Mouse (Mus musculus): ENCODE results near the gene Nrn1l. TPM values are rescaled to one million over a fixed set of nuclear protein-coding genes. Genes with fewer than 3 reads are reported as not detected.

Nrn1l gene
- polyA plus RNA-seq, 1 experiment from 2014 or later: not detected

- Histone ChIP-seq H3K9ac (ENCODE audit: low read depth, low read length) (peak within 1 kb of the TSS; percentile 100), H3K27ac (ENCODE audit: low read depth, low read length) (peak within 1 kb of the TSS; percentile 82), H3K4me3 (ENCODE audit: low read depth, low read length) (peak within 1 kb of the TSS; percentile 79), H3K9me3 (replicated peaks; ENCODE audit: control insufficient read depth, low read length) (no peaks in the 10 kb centered on the region), H3K4me1 (ENCODE audit: control insufficient read depth, insufficient read depth, low read length) (peaks cover 5% of the 10 kb centered on the region), H3K36me3 (ENCODE audit: control insufficient read depth, insufficient read depth, low read length) (no peaks in the 10 kb centered on the region), H3K27me3 (ENCODE audit: control insufficient read depth, insufficient read depth, low read length) (no peaks in the 10 kb centered on the region), H3K4me2 (peak within 1 kb of the TSS; percentile 92)
- peak; percentile 88 for ATAC-seq (replicated peaks; ENCODE audit: insufficient number of reproducible peaks, low FRiP score, low TSS enrichment)
- WGBS (ENCODE audit: insufficient replicate concordance): under 1% methylated on average over 68 of the region's 68 CpGs
These were observed 7.0 kb downstream of the Nrn1l start, which contains the start of gene Pskh1 for GRCm38 (mm10) chr8:105900180-105900940. Gene Pskh1, plus strand, starts transcription at chr8:105900441.

GRCm38 (mm10) chr8:105900941-105901616 is 7.7 kb downstream of the Nrn1l start:
- H3K27ac ChIP-seq (ENCODE audit: low read depth, low read length): peak overlapping the region; percentile 82
- peak overlapping the region; percentile 79 for H3K4me3 ChIP-seq (ENCODE audit: low read depth, low read length)
- H3K9me3 ChIP-seq (replicated peaks; ENCODE audit: control insufficient read depth, low read length): no peaks in the 10 kb centered on the region
- H3K4me2 ChIP-seq: peak overlapping the region; percentile 92
- no peak for ATAC-seq (replicated peaks; ENCODE audit: insufficient number of reproducible peaks, low FRiP score, low TSS enrichment)
- no peaks in the 10 kb centered on the region for H3K27me3 ChIP-seq (ENCODE audit: control insufficient read depth, insufficient read depth, low read length)
- H3K9ac ChIP-seq (ENCODE audit: low read depth, low read length): peak overlapping the region; percentile 100
- 29% methylated on average over 16 of the region's 16 CpGs for WGBS (ENCODE audit: insufficient replicate concordance)
- H3K36me3 ChIP-seq (ENCODE audit: control insufficient read depth, insufficient read depth, low read length): no peaks in the 10 kb centered on the region
- peaks cover 5% of the 10 kb centered on the region for H3K4me1 ChIP-seq (ENCODE audit: control insufficient read depth, insufficient read depth, low read length)

- 73% methylated on average over 3 of the region's 3 CpGs for WGBS (ENCODE audit: insufficient replicate concordance)
- Histone ChIP-seq H3K36me3 (ENCODE audit: control insufficient read depth, insufficient read depth, low read length) (peaks cover 3% of the 10 kb centered on the region; the same call in 1 of the 2 replicates), H3K4me3 (ENCODE audit: low read depth, low read length) (no peak overlapping the region), H3K4me1 (ENCODE audit: control insufficient read depth, insufficient read depth, low read length) (0 out of 2 replicates have a peak, but pooled peaks cover 4% of the 10 kb centered on the region), H3K27me3 (ENCODE audit: control insufficient read depth, insufficient read depth, low read length) (no peaks in the 10 kb centered on the region), H3K27ac (ENCODE audit: low read depth, low read length) (no peak overlapping the region), H3K9ac (ENCODE audit: low read depth, low read length) (no peak overlapping the region), H3K4me2 (no peak overlapping the region), H3K9me3 (replicated peaks; ENCODE audit: control insufficient read depth, low read length) (no peaks in the 10 kb centered on the region)
- ATAC-seq (replicated peaks; ENCODE audit: insufficient number of reproducible peaks, low FRiP score, low TSS enrichment): no peak
These were observed 26.0 kb downstream of the Nrn1l start for GRCm38 (mm10) chr8:105919390-105919789.

- no peak for ATAC-seq (replicated peaks; ENCODE audit: insufficient number of reproducible peaks, low FRiP score, low TSS enrichment)
- Histone ChIP-seq H3K9me3 (replicated peaks; ENCODE audit: control insufficient read depth, low read length) (no peaks in the 10 kb centered on the region), H3K36me3 (ENCODE audit: control insufficient read depth, insufficient read depth, low read length) (peaks cover 4% of the 10 kb centered on the region; the same call in 1 of the 2 replicates), H3K27me3 (ENCODE audit: control insufficient read depth, insufficient read depth, low read length) (no peaks in the 10 kb centered on the region), H3K27ac (ENCODE audit: low read depth, low read length) (no peak overlapping the region), H3K4me1 (ENCODE audit: control insufficient read depth, insufficient read depth, low read length) (0 out of 2 replicates have a peak, but pooled peaks cover 4% of the 10 kb centered on the region), H3K4me2 (no peak overlapping the region), H3K4me3 (ENCODE audit: low read depth, low read length) (no peak overlapping the region), H3K9ac (ENCODE audit: low read depth, low read length) (no peak overlapping the region)
- 68% methylated on average over 3 of the region's 3 CpGs for WGBS (ENCODE audit: insufficient replicate concordance)
These were observed 31.8 kb downstream of the Nrn1l start for GRCm38 (mm10) chr8:105925123-105925522.

GRCm38 (mm10) chr8:105930602-105931001 is 37.2 kb downstream of the Nrn1l start:
- Histone ChIP-seq H3K27ac (ENCODE audit: low read depth, low read length) (no peak overlapping the region), H3K4me1 (ENCODE audit: control insufficient read depth, insufficient read depth, low read length) (no peaks in the 10 kb centered on the region)
- no peak for ATAC-seq (replicated peaks; ENCODE audit: insufficient number of reproducible peaks, low FRiP score, low TSS enrichment)

GRCm38 (mm10) chr8:105931271-105931670 is 37.9 kb downstream of the Nrn1l start:
- no peaks in the 10 kb centered on the region for H3K27me3 ChIP-seq (ENCODE audit: control insufficient read depth, insufficient read depth, low read length)
- H3K36me3 ChIP-seq (ENCODE audit: control insufficient read depth, insufficient read depth, low read length): peaks cover 4% of the 10 kb centered on the region; the same call in 1 of the 2 replicates
- no peak for ATAC-seq (replicated peaks; ENCODE audit: insufficient number of reproducible peaks, low FRiP score, low TSS enrichment)
- no peak overlapping the region for H3K4me3 ChIP-seq (ENCODE audit: low read depth, low read length)
- no peak overlapping the region for H3K27ac ChIP-seq (ENCODE audit: low read depth, low read length)
- 83% methylated on average over 3 of the region's 3 CpGs for whole genome bisulfite sequencing (ENCODE audit: insufficient replicate concordance)
- peaks cover 4% of the 10 kb centered on the region for H3K4me1 ChIP-seq (ENCODE audit: control insufficient read depth, insufficient read depth, low read length)
- H3K9ac ChIP-seq (ENCODE audit: low read depth, low read length): no peak overlapping the region
- no peaks in the 10 kb centered on the region for H3K9me3 ChIP-seq (replicated peaks; ENCODE audit: control insufficient read depth, low read length)
- no peak overlapping the region for H3K4me2 ChIP-seq

More at GRCm38 (mm10) chr8:105930602-105931001, 37.2 kb downstream of the Nrn1l start:
- Histone ChIP-seq H3K9me3 (replicated peaks; ENCODE audit: control insufficient read depth, low read length) (no peaks in the 10 kb centered on the region), H3K4me3 (ENCODE audit: low read depth, low read length) (no peak overlapping the region), H3K4me2 (no peak overlapping the region), H3K27me3 (ENCODE audit: control insufficient read depth, insufficient read depth, low read length) (no peaks in the 10 kb centered on the region), H3K9ac (ENCODE audit: low read depth, low read length) (peak overlapping the region; percentile 23; the same call in 1 of the 2 replicates), H3K36me3 (ENCODE audit: control insufficient read depth, insufficient read depth, low read length) (peaks cover 4% of the 10 kb centered on the region; the same call in 1 of the 2 replicates)
- WGBS (ENCODE audit: insufficient replicate concordance): 16% methylated on average over 8 of the region's 8 CpGs

GRCm38 (mm10) chr8:105932525-105932924 is 39.2 kb downstream of the Nrn1l start:
- 82% methylated on average over 11 of the region's 11 CpGs for WGBS (ENCODE audit: insufficient replicate concordance)
- Histone ChIP-seq H3K9ac (ENCODE audit: low read depth, low read length) (no peak overlapping the region), H3K27me3 (ENCODE audit: control insufficient read depth, insufficient read depth, low read length) (no peaks in the 10 kb centered on the region), H3K9me3 (replicated peaks; ENCODE audit: control insufficient read depth, low read length) (no peaks in the 10 kb centered on the region), H3K4me1 (ENCODE audit: control insufficient read depth, insufficient read depth, low read length) (peaks cover 8% of the 10 kb centered on the region), H3K27ac (ENCODE audit: low read depth, low read length) (no peak overlapping the region), H3K4me3 (ENCODE audit: low read depth, low read length) (no peak overlapping the region), H3K4me2 (no peak overlapping the region), H3K36me3 (ENCODE audit: control insufficient read depth, insufficient read depth, low read length) (peaks cover 4% of the 10 kb centered on the region; the same call in 1 of the 2 replicates)
- no peak for ATAC-seq (replicated peaks; ENCODE audit: insufficient number of reproducible peaks, low FRiP score, low TSS enrichment)

- Histone ChIP-seq H3K9ac (ENCODE audit: low read depth, low read length) (no peak within 1 kb of the TSS), H3K27ac (ENCODE audit: low read depth, low read length) (no peak within 1 kb of the TSS), H3K4me1 (ENCODE audit: control insufficient read depth, insufficient read depth, low read length) (peaks cover 8% of the 10 kb centered on the region), H3K27me3 (ENCODE audit: control insufficient read depth, insufficient read depth, low read length) (no peaks in the 10 kb centered on the region), H3K36me3 (ENCODE audit: control insufficient read depth, insufficient read depth, low read length) (peaks cover 4% of the 10 kb centered on the region; the same call in 1 of the 2 replicates), H3K4me3 (ENCODE audit: low read depth, low read length) (no peak within 1 kb of the TSS), H3K9me3 (replicated peaks; ENCODE audit: control insufficient read depth, low read length) (no peaks in the 10 kb centered on the region), H3K4me2 (no peak within 1 kb of the TSS)
- ATAC-seq (replicated peaks; ENCODE audit: insufficient number of reproducible peaks, low FRiP score, low TSS enrichment): no peak
- 87% methylated on average over 2 of the region's 2 CpGs for WGBS (ENCODE audit: insufficient replicate concordance)
These were observed 40.4 kb downstream of the Nrn1l start, which contains the start of gene Ctrl for GRCm38 (mm10) chr8:105933762-105934161. Gene Ctrl, minus strand, starts transcription at chr8:105933862.
